Mouse (Mus musculus) lung, postnatal 10 days (tissue): ENCODE measurements at regions not wholly inside any gene's neighbourhood (a gene's known extent, or its start where the extent isn't known, plus 50 kb on each side); places are given as distances from the start of the nearest gene placed in this dataset.
A peak's percentile ranks its signal among the peaks of the same experiment; 100 is the strongest.

Experiments
- DNase-seq: peaks from one replicate; pipeline ENCODE4 v3.0.0; 2021

DNA sequence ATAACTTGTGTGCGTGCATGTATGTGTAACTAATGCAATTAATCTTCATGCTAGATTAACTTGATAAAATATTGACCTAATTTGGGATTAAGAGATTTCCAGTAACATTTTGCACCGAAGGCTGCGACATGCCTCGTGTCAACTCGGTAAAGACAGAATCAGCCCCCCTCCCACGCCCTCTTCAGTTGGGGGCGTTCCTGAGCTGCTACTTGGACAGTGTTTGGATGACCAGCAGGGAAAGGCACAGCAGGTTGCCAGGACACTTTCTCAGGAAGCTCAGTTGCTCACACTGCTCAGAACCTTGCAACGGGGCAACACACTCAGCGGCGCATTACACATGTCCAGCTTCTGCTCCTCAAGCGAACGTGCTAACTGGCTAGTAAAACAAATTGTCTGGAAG, 326.2 kb upstream of the Fam241a start:
- DNase-seq = no peak

DNA sequence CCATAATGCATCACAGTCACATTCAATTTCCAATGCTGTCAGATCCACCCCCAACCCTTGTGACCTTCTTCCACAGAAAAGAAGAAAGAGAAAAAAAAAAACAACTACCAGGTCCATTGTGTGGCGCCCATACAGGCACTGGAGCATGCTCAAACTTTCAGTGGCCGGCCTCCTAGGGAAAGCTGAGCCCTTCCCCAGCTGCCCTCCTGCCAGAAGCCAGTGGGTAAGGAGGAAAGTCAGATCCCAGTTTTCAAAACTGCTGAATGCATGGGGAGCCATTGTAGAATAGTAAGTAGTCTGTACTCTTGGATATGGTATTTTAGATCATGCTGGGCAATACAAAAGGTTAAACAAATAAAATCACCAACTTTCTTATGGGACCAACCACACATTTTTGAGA, 325.5 kb upstream of the Fam241a start:
- DNase-seq = no peak

DNA sequence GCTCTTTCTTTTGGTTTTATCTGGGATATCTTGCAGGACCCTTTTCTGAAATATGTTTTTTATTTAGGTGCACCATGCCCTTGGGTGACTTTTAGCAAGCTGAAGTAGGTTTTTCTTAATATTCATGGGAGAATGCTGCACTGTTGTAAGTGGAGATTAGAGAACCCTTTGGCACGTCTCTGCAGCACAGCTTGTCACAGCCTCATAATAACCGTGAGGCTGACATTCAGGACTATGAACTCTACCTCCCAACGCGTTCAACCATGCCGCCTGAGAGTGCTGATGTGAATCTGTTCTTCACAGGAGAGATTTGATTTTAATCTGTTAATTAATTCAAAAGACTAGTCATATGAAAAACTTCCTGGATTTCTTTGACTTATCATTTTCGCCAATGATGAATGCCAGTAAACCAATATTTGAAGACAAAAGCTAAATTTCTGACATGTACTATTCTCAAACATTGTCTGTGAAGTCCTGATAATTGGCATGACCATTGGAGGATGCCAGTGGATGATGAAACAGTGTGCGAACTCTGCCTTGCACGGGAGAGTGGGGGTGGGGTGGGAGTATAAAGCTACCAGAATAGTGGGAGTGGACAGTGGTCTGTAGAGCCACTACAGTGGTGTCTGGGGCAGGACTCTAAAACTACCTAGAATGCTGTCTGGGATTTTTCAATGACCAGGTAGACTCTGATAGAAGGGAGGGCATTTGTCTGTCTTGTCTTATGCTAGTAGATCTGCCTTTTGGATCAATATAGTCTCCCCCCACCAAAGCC, 324.8 kb upstream of the Fam241a start:
- DNase-seq = no peak

DNA sequence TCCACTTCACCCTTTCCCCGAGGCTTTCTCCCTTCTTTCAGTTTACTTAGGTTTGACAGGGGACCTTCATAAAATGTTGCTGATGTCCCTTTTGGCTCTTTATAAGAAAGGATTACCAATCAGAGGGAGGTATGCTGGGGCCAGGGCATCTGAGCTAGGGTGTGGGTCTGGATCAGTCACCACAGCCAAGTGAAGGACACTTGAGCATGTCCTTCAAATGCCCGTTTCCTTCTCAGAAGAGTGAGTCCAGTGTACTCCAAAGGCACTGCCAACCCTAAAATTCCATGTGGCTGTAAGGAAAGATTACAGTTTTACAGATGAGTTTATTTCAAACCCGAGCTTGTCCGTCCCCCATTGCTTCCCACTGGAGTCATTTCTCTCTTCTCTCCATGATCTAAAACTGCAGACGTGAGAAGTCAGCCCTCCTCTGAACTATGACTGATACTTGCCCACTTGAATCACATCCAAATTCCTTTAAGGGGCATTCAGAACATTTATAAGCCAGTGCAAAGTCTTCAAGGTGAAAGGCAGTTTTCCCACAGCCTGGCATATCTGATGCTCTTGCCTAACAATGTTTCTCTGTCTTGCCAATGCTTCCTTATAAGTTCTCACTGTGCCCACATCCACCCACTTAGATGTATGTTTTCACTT, 321.8 kb upstream of the Fam241a start:
- no peak for DNase-seq

DNA sequence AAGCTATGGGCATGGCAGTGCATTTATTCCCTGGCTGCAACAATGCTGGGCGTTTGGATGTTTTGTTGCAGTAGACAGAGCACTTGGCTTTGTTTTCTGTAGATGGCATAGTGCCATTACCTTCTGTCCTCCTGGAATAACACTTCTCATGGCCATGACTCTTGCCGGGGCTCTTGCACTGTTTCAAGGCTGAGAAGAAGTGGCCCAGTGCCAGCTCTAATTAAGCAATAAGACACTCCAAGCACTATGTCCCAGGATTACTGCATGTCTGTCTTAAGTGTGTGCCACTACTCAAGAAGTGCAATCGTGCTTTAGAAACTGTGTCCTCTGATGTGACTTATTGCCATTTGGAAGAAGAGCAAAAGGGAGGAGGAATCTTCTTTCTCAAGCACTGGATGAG, 316.1 kb upstream of the Fam241a start:
- peak; percentile 28 for DNase-seq

DNA sequence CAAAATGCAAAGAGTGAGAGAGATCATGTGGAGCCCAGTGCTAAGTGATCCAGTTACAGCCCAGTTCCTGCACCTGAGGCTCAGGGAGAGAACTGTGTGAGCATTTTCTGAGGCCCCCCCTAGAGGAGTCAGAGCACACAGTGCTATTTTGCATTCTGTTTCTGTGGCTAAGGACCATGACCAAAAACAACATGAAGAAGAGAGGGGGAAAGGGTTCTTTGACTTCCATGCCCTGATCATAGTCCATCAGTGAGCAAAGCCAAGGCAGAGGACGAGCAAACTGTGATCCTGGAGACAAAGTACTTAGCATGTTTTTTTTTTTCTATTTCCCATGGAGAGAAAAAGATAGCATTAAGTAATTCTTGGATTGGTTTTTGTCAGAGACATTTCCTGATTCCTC, 314.5 kb upstream of the Fam241a start:
- no peak for DNase-seq

DNA sequence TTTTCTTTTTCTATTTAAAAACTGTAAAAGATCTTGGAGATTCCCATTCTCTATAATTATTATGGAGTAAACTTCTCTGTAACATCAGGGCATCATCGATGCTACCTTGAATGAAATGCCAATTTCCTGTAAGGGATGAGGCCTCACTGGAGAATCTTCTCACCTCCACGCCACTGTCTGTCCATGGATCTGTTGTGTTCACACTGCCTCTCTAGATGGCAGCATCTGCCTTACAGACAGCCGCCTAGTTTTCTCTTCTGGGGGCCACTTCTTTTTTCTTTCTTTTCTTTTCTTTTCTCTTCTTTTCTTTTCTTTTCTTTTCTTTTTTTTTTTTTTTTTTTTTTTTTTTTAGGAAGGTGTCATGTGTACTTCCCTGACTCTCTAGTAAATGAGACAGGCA, 310.8 kb upstream of the Fam241a start:
- no peak for DNase-seq

DNA sequence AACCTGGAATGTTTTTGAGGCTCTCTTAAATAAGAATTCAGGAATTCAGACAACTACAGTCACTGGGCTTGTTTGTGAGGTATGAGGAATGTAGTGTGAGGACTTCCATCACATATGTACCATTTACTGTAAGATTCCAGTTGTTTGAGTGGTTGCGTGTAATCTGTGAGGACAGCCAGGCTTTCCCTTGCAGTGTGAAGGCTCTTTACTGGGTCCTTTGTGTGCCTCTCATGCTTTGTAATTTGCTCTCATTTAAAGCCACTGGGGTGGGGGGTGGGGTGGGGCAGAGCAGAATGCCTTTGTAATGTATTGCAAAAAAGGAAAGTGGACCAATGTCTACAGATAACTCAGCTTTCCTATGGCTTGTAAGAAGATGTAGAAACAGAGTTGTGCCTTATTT, 310.4 kb upstream of the Fam241a start:
- DNase-seq = no peak

DNA sequence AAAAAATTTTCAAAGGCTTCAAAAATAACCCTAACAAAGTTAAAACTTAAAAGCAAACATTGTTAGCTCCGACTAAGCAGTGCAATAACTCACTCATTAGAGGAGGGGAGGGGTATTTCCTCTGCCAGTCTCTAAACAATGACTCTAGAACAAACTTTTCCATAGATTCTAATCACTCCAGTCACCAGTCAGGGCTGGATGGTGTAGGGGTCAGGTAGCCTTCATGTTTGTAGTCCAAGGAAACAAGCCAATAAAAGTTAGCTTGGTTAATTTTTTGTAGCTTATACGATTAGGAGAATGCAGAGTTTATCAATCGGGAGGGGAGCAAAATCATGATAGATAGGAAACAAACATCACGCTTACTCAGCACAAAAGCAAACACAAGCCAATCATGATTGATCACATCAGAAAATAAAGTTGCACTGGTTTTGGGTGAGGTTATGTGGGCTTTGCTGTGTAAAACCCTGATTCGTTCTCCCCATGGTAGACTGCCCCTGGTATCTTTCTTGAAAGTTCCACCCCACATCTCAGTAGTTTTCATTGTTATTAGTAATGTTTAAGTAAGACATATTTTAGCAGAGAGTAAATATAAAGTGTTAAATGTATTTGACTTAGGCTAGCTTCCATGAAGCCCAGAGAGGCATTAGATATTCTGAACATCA, 304.6 kb upstream of the Fam241a start:
- DNase-seq = no peak

DNA sequence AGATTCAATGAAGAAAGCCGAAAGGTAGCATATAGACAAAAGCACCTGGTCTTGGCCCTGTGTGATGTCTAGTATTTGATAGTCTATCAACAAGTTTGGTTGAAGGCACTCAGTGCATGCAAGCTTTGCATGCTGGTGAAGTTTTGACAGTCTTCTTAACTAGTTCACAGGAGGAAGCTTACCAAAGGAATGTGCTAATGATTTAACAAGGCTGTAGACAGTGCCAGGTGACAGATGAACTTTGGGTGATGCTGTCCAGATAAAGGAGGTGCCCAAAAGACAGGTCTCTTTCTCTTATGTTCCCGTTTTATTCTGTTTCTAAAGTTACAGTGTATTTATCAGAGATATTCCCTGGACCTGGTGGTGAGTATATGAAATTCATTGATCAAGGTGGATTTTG, 303.3 kb upstream of the Fam241a start:
- no peak for DNase-seq

DNA sequence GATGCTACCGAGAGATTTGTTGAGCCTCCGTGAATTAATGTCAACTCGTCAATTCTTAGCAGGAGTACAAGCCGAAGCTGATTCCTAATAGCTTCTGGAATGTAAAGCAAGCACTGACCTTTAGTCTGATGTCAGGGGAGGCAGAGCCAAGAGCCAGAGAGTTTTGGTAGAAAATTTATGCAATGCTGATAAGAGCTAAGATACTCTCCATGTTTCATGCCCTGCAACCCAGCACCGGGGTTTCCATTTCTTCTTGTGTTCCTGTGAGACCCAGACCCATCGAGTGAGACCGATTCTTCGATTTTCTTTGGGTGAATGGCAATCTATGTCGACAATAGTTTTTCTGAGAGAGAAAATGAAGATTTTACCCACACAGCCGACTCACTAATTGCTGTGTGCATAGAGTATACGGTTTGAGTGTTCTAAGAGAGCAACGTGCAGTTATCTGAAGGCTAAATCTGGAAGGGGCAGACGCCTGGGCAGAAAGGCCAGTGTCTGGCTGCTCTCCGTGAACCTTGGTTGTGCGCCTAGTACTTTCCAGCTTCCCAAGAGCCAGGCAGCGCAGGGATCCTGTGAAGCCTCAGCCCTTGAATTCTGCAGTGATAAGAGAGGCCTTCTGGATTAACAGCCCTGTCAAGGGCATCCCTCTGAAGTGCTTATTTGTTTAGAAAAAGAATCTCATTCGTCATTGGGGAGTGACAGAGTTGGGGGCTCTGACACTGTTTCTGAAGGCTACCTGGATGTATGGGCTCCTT, 296.1 kb upstream of the Fam241a start:
- no peak for DNase-seq

DNA sequence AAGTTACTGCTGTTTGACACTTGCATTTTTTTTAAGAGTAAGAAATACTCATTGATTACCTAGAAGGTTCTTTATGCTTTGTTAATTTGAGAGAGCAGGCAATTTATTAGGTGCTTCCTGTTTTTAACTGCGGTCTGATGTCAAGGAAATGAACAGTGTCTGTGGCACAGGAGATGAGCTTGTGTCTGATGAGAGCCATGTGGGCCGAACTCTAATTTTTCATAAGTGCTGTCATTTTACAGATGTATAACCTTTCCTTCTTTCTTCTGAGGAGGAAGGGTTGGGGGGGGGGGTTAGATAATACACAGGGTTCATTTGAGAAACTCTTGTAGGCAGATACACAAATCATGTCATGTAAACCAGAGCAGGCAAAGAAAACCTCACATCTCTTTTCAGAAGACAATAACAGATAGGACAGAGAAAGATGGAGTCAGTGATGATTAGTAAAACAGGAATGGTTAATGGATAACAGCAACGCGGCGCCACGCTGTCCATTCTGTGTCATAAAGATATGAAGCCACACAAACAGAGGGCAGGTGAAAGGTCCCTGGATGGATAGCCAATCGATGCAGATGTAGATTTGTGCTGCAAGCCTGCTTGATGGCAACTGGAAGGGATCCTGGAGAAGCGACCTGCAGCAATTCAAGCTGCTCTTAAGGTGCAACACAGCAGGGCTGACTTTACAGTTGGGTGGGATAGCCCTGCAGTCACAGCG, 291.4 kb upstream of the Fam241a start:
- DNase-seq = no peak

DNA sequence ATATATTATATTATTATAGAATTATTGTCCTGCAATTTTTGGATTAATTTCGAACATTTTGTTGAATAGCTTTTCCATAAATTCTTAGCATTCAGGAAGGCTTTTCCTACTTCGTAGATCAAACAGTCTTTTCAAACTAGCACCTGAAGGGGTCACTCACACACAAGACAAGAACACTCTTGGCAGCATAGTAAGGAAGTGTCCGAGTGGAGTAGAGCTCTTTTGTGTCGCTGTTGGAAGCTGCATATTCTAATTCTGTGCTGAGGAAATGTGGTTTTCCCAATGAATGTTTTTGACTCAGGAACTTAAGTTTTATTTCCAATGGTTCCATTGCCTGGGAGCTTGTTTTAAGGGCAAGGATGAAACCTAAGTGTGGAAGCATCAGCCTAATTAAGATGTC, 290.2 kb upstream of the Fam241a start:
- peak; percentile 11 for DNase-seq

DNA sequence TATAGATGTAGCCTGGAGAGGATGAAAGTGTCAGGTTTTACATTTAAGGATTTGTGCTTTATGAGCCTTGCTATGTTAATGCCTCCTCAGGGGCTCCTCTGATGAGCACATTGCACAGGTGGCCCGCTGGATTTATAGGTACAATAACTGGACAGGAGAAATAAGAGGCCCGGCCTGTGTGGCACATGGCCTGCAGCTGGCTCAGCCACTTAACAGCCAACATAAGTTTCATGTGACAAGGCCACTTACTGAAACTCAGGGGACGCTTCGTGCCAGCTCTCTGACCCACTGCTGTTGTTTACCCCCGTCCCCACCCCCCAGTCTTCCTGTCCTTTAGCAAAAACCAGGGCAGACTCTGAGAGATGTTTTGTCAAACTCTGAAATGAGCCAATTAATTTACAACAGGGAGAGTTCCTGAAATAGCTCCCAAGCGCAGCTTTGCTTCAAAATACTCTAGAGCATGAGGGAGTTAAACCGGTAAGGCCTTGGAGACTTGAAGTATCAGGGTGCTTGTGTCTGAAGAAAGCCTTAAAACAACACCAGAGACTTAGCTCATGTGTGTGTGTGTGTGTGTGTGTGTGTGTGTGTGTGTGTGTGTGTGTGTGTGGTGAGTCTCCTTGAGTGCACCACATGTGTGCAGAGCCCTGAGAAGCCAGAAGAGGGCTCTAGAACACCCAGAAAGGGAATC, 285.2 kb upstream of the Fam241a start:
- no peak for DNase-seq

DNA sequence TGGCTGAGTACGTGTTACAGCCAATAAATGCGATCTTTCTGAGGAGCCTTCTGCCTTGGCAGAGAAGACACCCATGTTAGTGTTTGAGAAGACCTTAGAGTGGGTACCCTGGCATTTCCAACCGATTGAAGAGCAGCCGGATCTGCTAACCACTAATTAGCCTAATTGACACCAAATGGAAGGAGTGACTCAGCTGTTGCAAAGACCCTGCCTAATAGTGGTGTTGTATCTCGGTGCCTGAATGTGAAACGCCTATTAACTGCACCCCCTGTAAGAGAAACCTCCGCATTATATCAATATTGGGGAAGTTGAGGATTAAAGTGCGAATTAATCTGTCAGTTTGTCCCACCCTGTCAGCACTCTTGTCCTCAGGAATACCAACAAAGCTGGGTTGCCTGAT, 253.1 kb upstream of the Fam241a start:
- no peak for DNase-seq

DNA sequence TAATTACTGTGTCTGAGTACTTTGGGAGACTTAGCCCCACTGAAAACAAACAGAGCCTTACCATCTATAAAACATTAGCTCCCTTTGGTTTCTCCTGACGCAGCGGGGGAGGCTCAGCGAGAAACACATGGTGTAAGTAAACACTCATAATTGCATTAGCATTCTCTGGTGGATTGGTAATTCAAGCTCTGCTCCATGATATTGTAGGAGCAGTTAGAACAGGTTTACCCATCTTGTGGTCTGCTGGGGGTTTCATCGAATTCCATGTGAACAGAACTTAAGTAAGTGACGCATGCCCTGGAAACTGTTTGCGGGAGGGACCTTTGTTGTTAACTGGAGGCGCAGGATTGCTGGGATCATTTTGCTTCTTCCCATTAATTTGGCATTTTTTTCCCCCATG, 249.2 kb upstream of the Fam241a start:
- no peak for DNase-seq

DNA sequence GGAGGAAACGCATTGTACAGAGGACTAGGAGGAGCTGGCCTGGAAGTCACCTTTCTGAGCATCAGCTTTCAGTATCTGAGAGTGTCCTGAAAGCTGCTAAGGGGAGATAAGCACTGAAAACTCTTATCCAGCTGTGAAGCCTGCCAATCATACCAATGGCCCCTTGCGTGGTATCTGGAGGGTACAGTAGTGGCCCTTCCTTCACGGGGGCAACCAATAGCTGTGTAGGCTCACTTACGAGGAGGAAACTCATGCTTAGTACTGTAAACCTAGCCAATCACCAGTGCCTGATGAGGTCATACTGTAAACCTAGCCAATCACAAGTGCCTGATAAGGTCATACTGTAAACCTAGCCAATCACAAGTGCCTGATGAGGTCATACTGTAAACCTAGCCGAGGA, 231.7 kb upstream of the Fam241a start:
- DNase-seq = no peak

DNA sequence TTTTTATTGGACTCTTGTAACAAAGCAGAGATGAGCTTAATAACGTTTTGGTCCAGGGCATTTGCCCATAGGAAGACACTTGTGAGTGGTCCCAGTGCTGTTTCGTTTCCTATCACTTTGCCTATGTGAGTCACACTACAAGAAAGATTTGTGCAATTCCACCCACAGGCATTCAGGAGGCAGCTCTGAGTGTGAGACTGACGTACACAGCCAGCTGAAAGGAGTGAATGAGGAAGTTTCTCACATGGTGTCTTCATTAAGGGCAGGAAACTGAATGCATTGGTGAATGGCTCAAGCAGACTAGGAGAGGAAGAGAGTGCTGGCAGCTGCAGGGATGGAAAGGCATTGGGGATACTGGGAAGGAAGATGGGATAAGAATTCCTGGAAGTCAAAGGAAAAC, 230.5 kb upstream of the Fam241a start:
- no peak for DNase-seq

DNA sequence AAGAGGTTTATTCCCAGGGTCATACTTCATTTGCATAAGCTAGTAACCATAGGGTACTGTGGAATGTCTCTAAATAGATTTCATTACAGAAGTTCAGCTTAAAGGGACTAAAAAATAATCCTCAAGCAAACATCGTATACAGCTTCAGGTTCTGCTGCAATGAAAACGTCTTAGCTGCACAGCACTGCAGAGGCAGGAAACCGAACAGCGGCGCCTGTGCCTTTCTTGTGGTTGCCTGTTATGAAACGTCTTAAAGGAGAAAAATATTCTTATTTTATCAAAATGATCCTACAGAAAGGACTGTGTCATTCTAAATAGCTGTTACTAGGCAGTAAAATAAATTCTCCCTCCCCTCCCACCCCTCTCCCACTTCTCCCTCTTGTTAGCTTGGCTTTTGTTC, 226.0 kb upstream of the Fam241a start:
- DNase-seq = no peak

DNA sequence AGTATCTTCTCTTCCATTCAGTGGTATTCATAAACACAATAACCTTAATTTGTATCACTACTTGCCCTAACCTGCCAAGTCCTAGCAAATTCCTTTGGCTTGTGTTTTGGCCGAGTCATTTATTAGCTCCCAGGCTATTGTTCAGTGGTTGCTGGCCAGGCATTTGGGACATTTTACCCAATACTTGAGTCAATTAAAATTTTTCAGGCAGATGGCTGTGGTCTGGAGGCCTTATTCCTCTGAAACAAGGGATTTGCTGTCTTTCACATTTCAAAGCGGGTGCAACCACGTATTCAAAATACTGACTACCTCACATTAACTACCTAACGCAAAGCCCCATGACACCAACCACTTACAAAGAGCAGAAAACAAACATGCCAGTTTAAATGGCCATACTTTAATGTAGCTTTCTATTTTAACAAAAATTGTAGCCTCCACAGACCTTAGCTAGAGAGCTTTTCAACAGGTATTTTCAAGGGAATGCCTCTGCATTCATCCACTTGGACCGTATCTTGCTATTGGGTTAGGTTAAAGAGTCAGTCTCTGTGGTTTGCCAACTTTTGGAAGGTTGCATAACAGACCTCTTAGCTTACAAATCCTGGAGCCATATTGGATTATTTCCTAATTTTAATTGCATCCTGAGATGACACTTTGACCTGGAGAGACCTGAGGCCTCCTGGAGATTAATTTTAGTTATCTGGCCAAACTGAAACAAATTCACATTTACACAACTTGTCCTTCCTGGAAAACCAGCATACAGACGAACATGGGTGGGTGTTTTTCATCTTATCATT, 224.7 kb upstream of the Fam241a start:
- DNase-seq = no peak

DNA sequence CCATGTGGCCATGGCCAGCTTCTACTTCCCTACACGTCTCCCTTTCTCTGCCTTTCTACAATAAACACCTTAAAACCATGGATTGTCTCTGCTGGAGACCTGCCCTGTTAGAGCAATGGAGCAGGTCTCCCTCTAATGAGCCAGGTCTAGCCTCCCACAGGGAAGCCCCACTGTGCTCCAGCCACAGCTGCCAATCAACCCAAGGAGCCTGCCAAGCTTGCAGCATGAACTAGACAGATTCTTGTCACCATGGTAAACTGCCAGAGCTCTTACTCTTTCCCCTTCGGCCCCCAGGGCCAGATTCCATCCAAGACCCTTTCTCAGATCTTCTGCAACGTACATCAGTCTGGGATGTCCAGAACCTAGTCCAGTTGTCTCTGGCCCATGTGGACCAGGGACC, 217.1 kb upstream of the Fam241a start:
- no peak for DNase-seq
